Mouse (Mus musculus) E14TG2a.4 (cell line): ENCODE data around the gene Hnrnpll.

Source experiments
- CTCF ChIP-seq: conservative IDR thresholded peaks from 2 replicates; pipeline ENCODE4 v1.5.1; 2014; ENCODE audit warnings: low read length
- NANOG ChIP-seq: IDR thresholded peaks from 2 replicates; pipeline ENCODE4 v1.6.1; 2014; ENCODE audit warnings: borderline replicate concordance, low read length, mixed read lengths
- POU5F1 ChIP-seq: IDR thresholded peaks from 2 replicates; pipeline ENCODE4 v1.6.1; 2014; ENCODE audit warnings: low read length, borderline replicate concordance

- TF ChIP-seq CTCF (no peak), NANOG (no peak), POU5F1 (no peak)
Observed at GRCm38 (mm10) chr17:80099823-80100222, 37.7 kb upstream of the Hnrnpll start.
